Mouse (Mus musculus) urinary bladder, postnatal 14 days (tissue): ENCODE measurements around the gene Ccr8.
A peak's percentile ranks its signal among the peaks of the same experiment; 100 is the strongest.

Source experiments
- DNase-seq: peaks from one replicate; pipeline ENCODE4 v3.0.0; 2021; ENCODE audit warnings: low spot score

Ccr8 gene

GRCm38 (mm10) chr9:120132980-120133754 lies 41.3 kb downstream of the Ccr8 start:
- no peak for DNase-seq

- no peak for DNase-seq
These were observed 42.0 kb downstream of the Ccr8 start for GRCm38 (mm10) chr9:120133755-120134475.

- DNase-seq, result no peak
These were observed 42.7 kb downstream of the Ccr8 start for GRCm38 (mm10) chr9:120134529-120135160.

- DNase-seq, result no peak
These were observed 43.5 kb downstream of the Ccr8 start for GRCm38 (mm10) chr9:120135454-120135853.

GRCm38 (mm10) chr9:120140652-120141051 lies 48.7 kb downstream of the Ccr8 start:
- peak; percentile 81 for DNase-seq

GRCm38 (mm10) chr9:120144474-120144873 lies 52.6 kb downstream of the Ccr8 start:
- DNase-seq, result no peak
